Mouse (Mus musculus) stomach, postnatal 0 days (tissue): ENCODE data around the gene Dusp6. TPM values are rescaled to one million over a fixed set of nuclear protein-coding genes. Genes with fewer than 3 reads are reported as not detected.

ENCODE experiments used
- ATAC-seq: fragments of 200-750 bp; cut with Nextera tagmentation; 2 replicates; pipeline ENCODE4 v1.8.0; 2017; ENCODE audit not compliant: low FRiP score, low TSS enrichment
- DNase-seq: peaks from one replicate; pipeline ENCODE4 v3.0.0-alpha.2; 2016; ENCODE audit warnings: low spot score
- H3K27ac ChIP-seq: fragments of 300-500 bp; sonication (generic); replicated peaks from 2 replicates; pipeline ENCODE4 v1.5.1; 2014; ENCODE audit warnings: mild to moderate bottlenecking, control low read depth
- H3K27me3 ChIP-seq: fragments of 300-500 bp; sonication (generic); 2 replicates; pipeline ENCODE4 v1.6.1; 2014; ENCODE audit warnings: low read length; ENCODE audit not compliant: control insufficient read depth, insufficient read depth
- H3K36me3 ChIP-seq: fragments of 300-500 bp; sonication (generic); 2 replicates; pipeline ENCODE4 v1.6.1; 2014; ENCODE audit warnings: low read length, mixed read lengths; ENCODE audit not compliant: control insufficient read depth, insufficient read depth
- H3K4me1 ChIP-seq: fragments of 300-500 bp; sonication (generic); replicated peaks from 2 replicates; pipeline ENCODE4 v1.6.1; 2014; ENCODE audit warnings: antibody characterized with exemption; ENCODE audit not compliant: control insufficient read depth, insufficient read depth
- H3K4me2 ChIP-seq: fragments of 300-500 bp; sonication (generic); replicated peaks from 2 replicates; pipeline ENCODE4 v1.6.1; 2014; ENCODE audit warnings: low read depth, mild to moderate bottlenecking, control low read depth, moderate library complexity
- H3K4me3 ChIP-seq: fragments of 300-500 bp; sonication (generic); 2 replicates; pipeline ENCODE4 v1.5.1; 2014; ENCODE audit warnings: low read depth, low read length, control low read depth
- H3K9ac ChIP-seq: fragments of 300-500 bp; sonication (generic); 2 replicates; pipeline ENCODE4 v1.6.1; 2014; ENCODE audit warnings: mild to moderate bottlenecking, low read length, control low read depth, mixed read lengths
- H3K9me3 ChIP-seq: fragments of 300-500 bp; sonication (generic); 2 replicates; pipeline ENCODE4 v1.6.1; 2016; ENCODE audit warnings: low read length; ENCODE audit not compliant: control insufficient read depth
- CTCF ChIP-seq: IDR thresholded peaks from 2 replicates; pipeline ENCODE4 v1.5.1; 2016; ENCODE audit warnings: antibody characterized with exemption, low read depth, mild to moderate bottlenecking, moderate library complexity
- EP300 ChIP-seq: optimal IDR thresholded peaks from 2 replicates; pipeline ENCODE3; 2016; ENCODE audit warnings: antibody characterized with exemption
- WGBS: fragments of 180-500 bp; shearing (Covaris S2); extraction: QIAGEN DNeasy Blood & Tissue Kit; methylation state at CpG from one replicate; pipeline ENCODE4 v1.1.7; 2014; 5-methylcytosine and 5-hydroxymethylcytosine counted together
- polyA plus RNA-seq: library from polyadenylated mRNA; unstranded; fragments of >200 nt; fragmentation: Nextera tagmentation; extraction: Ambion mirVana; gene quantifications from 2 replicates; pipeline ENCODE4 v1.2.1, GENCODE M21; 2015

Gene Dusp6
- polyA plus RNA-seq, 1 experiment from 2014 or later, result 17.4 TPM

- no peaks in the 10 kb centered on the region for H3K36me3 ChIP-seq
- WGBS, result 89% methylated on average over 5 of the region's 5 CpGs
- peaks cover 3% of the 10 kb centered on the region; the same call in 1 of the 2 replicates for H3K4me1 ChIP-seq
- H3K27me3 ChIP-seq, result no peaks in the 10 kb centered on the region
- H3K9ac ChIP-seq, result no peak overlapping the region
- H3K9me3 ChIP-seq, result no peaks in the 10 kb centered on the region
- no peak overlapping the region for H3K27ac ChIP-seq
- TF ChIP-seq EP300 (no peak), CTCF (no peak)
- DNase-seq (no peak), ATAC-seq (no peak)
- H3K4me2 ChIP-seq, result no peak overlapping the region
- no peak overlapping the region for H3K4me3 ChIP-seq
Measured at GRCm38 (mm10) chr10:99226782-99227181, 36.2 kb upstream of the Dusp6 start.

- Histone ChIP-seq H3K9me3 (no peaks in the 10 kb centered on the region), H3K27me3 (no peaks in the 10 kb centered on the region), H3K4me1 (peaks cover 3% of the 10 kb centered on the region; the same call in 1 of the 2 replicates), H3K36me3 (no peaks in the 10 kb centered on the region), H3K4me3 (no peak overlapping the region), H3K4me2 (0 out of 2 replicates have a peak overlapping the region, but pooled peaks have one; percentile 23), H3K9ac (no peak overlapping the region), H3K27ac (peak overlapping the region; percentile 65)
- no peak for TF ChIP-seq EP300
- no peak for TF ChIP-seq CTCF
- ATAC-seq (0 out of 2 replicates have a peak, but pooled peaks have one; percentile 21), DNase-seq (no peak)
- WGBS, result 42% methylated on average over 17 of the region's 17 CpGs
Measured at GRCm38 (mm10) chr10:99227968-99228864, 34.8 kb upstream of the Dusp6 start.

DNA sequence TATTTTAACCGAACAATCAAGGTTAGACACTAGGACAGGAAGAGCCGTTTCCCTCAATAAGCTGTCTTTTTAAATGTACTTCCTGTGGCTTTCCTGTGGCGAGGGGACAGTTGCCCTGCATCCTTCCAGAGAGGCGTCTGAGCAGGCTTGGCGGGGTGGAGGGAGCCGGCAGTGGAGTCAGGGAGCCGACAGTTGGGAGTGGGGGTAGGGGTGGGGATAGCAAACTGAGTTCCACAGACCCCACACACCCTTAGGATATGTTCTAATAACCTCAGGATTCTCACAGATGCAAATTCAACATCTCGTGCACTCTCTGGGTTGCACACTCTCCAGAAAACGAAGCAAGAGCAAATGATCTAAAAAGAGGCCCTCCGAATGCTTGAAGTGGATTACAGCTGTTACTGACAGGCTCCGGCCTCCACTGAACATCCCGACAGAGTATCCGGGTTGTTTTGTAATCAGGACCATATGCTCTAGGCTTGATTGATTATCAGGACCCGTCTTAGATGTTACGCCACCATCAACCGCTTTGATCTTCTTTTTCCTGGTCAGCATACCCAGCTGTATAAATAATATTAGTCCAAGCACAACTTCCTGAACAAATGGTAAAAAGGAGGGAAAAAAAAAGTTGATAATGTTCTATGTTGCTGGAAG lies 33.9 kb upstream of the Dusp6 start:
- ATAC-seq, result peak; percentile 65
- H3K27me3 ChIP-seq, result no peaks in the 10 kb centered on the region
- no peak overlapping the region for H3K9ac ChIP-seq
- H3K36me3 ChIP-seq, result no peaks in the 10 kb centered on the region
- H3K9me3 ChIP-seq, result no peaks in the 10 kb centered on the region
- no peak overlapping the region for H3K4me3 ChIP-seq
- peak overlapping the region; percentile 65 for H3K27ac ChIP-seq
- no peak for DNase-seq
- TF ChIP-seq CTCF (no peak), EP300 (no peak)
- H3K4me1 ChIP-seq, result peaks cover 3% of the 10 kb centered on the region; the same call in 1 of the 2 replicates
- peak overlapping the region; percentile 9; the same call in 1 of the 2 replicates for H3K4me2 ChIP-seq
- 22% methylated on average over 16 of the region's 16 CpGs for WGBS

DNA sequence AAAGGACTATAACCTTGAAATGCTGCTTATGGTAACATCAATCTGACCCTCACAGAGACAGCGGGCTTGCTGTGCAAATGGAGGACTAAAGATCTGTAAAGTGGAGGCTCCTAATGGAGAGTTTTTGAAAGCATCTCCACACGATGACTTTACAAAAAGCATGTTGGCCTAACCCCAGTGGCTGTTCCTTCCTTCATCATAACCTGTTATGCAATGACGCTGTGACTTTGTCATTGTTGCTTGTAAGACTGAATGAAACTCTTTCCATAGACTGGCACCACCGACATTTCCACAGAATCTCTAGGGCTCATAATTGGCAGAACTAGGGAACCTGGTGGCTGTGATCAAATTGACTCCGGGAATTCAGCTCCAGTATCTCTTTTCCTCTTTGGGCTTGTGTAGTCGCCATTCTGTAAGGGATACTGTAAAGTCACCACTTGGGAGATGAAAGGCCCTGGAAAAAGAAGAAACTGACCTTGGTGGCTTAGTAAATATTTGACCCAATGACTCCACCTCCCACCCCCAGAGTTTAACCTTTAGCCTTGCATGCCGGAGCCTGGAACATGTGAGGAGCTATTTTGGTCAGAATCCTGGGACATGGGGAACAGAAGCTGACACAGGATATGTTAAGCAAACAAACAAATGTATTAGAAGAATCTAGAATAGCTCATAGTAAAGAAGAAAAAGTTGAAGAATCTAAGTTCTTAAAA lies 30.4 kb upstream of the Dusp6 start:
- 61% methylated on average over 7 of the region's 7 CpGs for WGBS
- no peak overlapping the region for H3K4me3 ChIP-seq
- peaks cover 3% of the 10 kb centered on the region; the same call in 1 of the 2 replicates for H3K4me1 ChIP-seq
- H3K27me3 ChIP-seq, result no peaks in the 10 kb centered on the region
- ATAC-seq, result no peak
- no peak overlapping the region for H3K9ac ChIP-seq
- DNase-seq, result no peak
- TF ChIP-seq EP300 (no peak), CTCF (no peak)
- no peak overlapping the region for H3K27ac ChIP-seq
- no peaks in the 10 kb centered on the region for H3K9me3 ChIP-seq
- H3K4me2 ChIP-seq, result no peak overlapping the region
- no peaks in the 10 kb centered on the region for H3K36me3 ChIP-seq

DNA sequence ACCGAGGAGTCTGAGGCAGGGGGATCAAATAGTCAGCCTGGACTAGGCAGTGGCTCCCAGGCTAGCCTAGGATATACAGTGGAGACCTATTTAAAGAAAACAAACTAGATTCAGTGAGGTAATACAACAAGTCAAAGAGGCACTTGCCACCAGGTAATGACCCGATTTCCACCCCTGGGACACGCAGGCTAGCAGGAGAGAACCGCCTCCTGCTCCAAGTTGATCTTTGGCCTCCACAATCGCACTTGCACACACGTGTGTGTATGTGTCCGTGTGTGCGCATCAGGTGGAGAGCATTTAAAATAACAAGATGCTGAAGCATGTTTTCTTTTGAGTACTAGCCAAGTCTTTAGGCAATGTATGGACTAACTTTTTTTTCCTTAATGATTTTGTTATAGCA lies 28.7 kb upstream of the Dusp6 start:
- DNase-seq (no peak), ATAC-seq (no peak)
- Histone ChIP-seq H3K4me1 (no peaks in the 10 kb centered on the region), H3K4me2 (no peak overlapping the region), H3K4me3 (no peak overlapping the region), H3K36me3 (no peaks in the 10 kb centered on the region), H3K9ac (no peak overlapping the region), H3K27ac (no peak overlapping the region), H3K27me3 (no peaks in the 10 kb centered on the region), H3K9me3 (no peaks in the 10 kb centered on the region)
- WGBS, result 88% methylated on average over 8 of the region's 8 CpGs
- TF ChIP-seq CTCF, result no peak
- TF ChIP-seq EP300, result no peak
